Mouse (Mus musculus) neural tube, embryonic 14.5 days (tissue): ENCODE data around the gene Eno4. TPM values are rescaled to one million over a fixed set of nuclear protein-coding genes. Genes with fewer than 3 reads are reported as not detected.
"Not testable (repeated sequence)": the region's sequence is repeated elsewhere in the genome, so short reads cannot be mapped to it uniquely, and the experiment has no call there.

ENCODE experiments used
- ATAC-seq: fragments of 200-750 bp; cut with Nextera tagmentation; 2 replicates; pipeline ENCODE4 v1.8.0; 2017; ENCODE audit warnings: low read depth, mild to moderate bottlenecking, moderate TSS enrichment, moderate library complexity
- H3K27ac ChIP-seq: fragments of 300-500 bp; sonication (generic); 2 replicates; pipeline ENCODE4 v1.5.1; 2014; ENCODE audit warnings: low read depth, mild to moderate bottlenecking, control low read depth, low read length, moderate library complexity, mixed read lengths
- H3K27me3 ChIP-seq: fragments of 300-500 bp; sonication (generic); 2 replicates; pipeline ENCODE4 v1.6.1; 2014; ENCODE audit warnings: low read length; ENCODE audit not compliant: control insufficient read depth, insufficient read depth
- H3K36me3 ChIP-seq: fragments of 300-500 bp; sonication (generic); 2 replicates; pipeline ENCODE4 v1.6.1; 2014; ENCODE audit warnings: low read length, mixed read lengths; ENCODE audit not compliant: control insufficient read depth, insufficient read depth
- H3K4me1 ChIP-seq: fragments of 300-500 bp; sonication (generic); 2 replicates; pipeline ENCODE4 v1.6.1; 2014; ENCODE audit warnings: low read length; ENCODE audit not compliant: control insufficient read depth, insufficient read depth
- H3K4me2 ChIP-seq: fragments of 300-500 bp; sonication (generic); 2 replicates; pipeline ENCODE4 v1.6.1; 2014; ENCODE audit warnings: mild to moderate bottlenecking, low read depth, low read length, control low read depth
- H3K4me3 ChIP-seq: fragments of 300-500 bp; sonication (generic); 2 replicates; pipeline ENCODE4 v1.5.1; 2014; ENCODE audit warnings: low read depth, low read length, control low read depth, mixed read lengths
- H3K9ac ChIP-seq: fragments of 300-500 bp; sonication (generic); replicated peaks from 2 replicates; pipeline ENCODE4 v1.6.1; 2014; ENCODE audit warnings: low read depth, mild to moderate bottlenecking, control low read depth, low read length, mixed read lengths
- H3K9me3 ChIP-seq: fragments of 300-500 bp; sonication (generic); 2 replicates; pipeline ENCODE4 v1.6.1; 2016; ENCODE audit warnings: low read length; ENCODE audit not compliant: control insufficient read depth
- WGBS: fragments of 180-500 bp; shearing (Covaris S2); extraction: QIAGEN DNeasy Blood & Tissue Kit; methylation state at CpG from one replicate; pipeline ENCODE4 v1.1.7; 2014; 5-methylcytosine and 5-hydroxymethylcytosine counted together
- polyA plus RNA-seq: library from polyadenylated mRNA; unstranded; fragments of >200 nt; fragmentation: Nextera tagmentation; extraction: Ambion mirVana; gene quantifications from 2 replicates; pipeline ENCODE4 v1.2.1, GENCODE M21; 2014

Gene Eno4
- polyA plus RNA-seq = 0.93 and 1.2 TPM in 2 replicates

GRCm38 (mm10) chr19:58942841-58943828 lies at the start of gene Eno4, which contains the start of gene Hspa12a:
Eno4 (plus strand) TSS chr19:58943425.
Hspa12a (minus strand) TSS chr19:58943654.
- Histone ChIP-seq H3K4me2 (peak within 1 kb of the TSS; percentile 94), H3K9me3 (no peaks in the 10 kb centered on the region), H3K27me3 (no peaks in the 10 kb centered on the region), H3K9ac (peak within 1 kb of the TSS; percentile 74), H3K4me3 (peak within 1 kb of the TSS; percentile 62), H3K27ac (peak within 1 kb of the TSS; percentile 58), H3K4me1 (peaks cover 9% of the 10 kb centered on the region), H3K36me3 (no peaks in the 10 kb centered on the region)
- under 1% methylated on average over 64 of the region's 65 CpGs for WGBS
- peak; percentile 97 for ATAC-seq

GRCm38 (mm10) chr19:58896216-58896615 lies 47.0 kb upstream of the Eno4 start:
- Histone ChIP-seq H3K27me3 (no peaks in the 10 kb centered on the region), H3K4me1 (no peaks in the 10 kb centered on the region), H3K4me3 (no peak overlapping the region), H3K9me3 (no peaks in the 10 kb centered on the region), H3K9ac (no peak overlapping the region), H3K4me2 (no peak overlapping the region), H3K27ac (no peak overlapping the region), H3K36me3 (no peaks in the 10 kb centered on the region)
- WGBS = 75% methylated on average over 3 of the region's 3 CpGs
- no peak for ATAC-seq

- not testable (repeated sequence) for ATAC-seq, H3K4me1 ChIP-seq, H3K9ac ChIP-seq, H3K27ac ChIP-seq, H3K4me2 ChIP-seq, H3K27me3 ChIP-seq, H3K36me3 ChIP-seq, H3K4me3 ChIP-seq, H3K9me3 ChIP-seq
- WGBS = 87% methylated on average over 10 of the region's 10 CpGs
Measured at GRCm38 (mm10) chr19:58900471-58900870, 42.8 kb upstream of the Eno4 start.

GRCm38 (mm10) chr19:58903079-58903898 lies 39.9 kb upstream of the Eno4 start:
- ATAC-seq = peak; percentile 31; the same call in 1 of the 2 replicates
- Histone ChIP-seq H3K4me3 (no peak overlapping the region), H3K36me3 (no peaks in the 10 kb centered on the region), H3K4me2 (peak overlapping the region; percentile 42), H3K9me3 (no peaks in the 10 kb centered on the region), H3K27ac (no peak overlapping the region), H3K27me3 (no peaks in the 10 kb centered on the region), H3K4me1 (no peaks in the 10 kb centered on the region), H3K9ac (0 out of 2 replicates have a peak overlapping the region, but pooled peaks have one; percentile 2)
- 60% methylated on average over 7 of the region's 7 CpGs for WGBS

- Histone ChIP-seq H3K9me3 (no peaks in the 10 kb centered on the region), H3K9ac (0 out of 2 replicates have a peak overlapping the region, but pooled peaks have one; percentile 2), H3K4me2 (peak overlapping the region; percentile 42), H3K36me3 (no peaks in the 10 kb centered on the region), H3K27me3 (no peaks in the 10 kb centered on the region), H3K4me3 (no peak overlapping the region), H3K27ac (no peak overlapping the region), H3K4me1 (no peaks in the 10 kb centered on the region)
- peak; percentile 60; the same call in 1 of the 2 replicates for ATAC-seq
- WGBS = under 1% methylated on average over 11 of the region's 11 CpGs
Measured at GRCm38 (mm10) chr19:58903899-58904327, 39.3 kb upstream of the Eno4 start.

GRCm38 (mm10) chr19:58906685-58907084 lies 36.5 kb upstream of the Eno4 start:
- Histone ChIP-seq H3K9ac (no peak overlapping the region), H3K4me1 (no peaks in the 10 kb centered on the region), H3K36me3 (no peaks in the 10 kb centered on the region), H3K4me2 (no peak overlapping the region), H3K9me3 (no peaks in the 10 kb centered on the region), H3K27ac (no peak overlapping the region), H3K27me3 (no peaks in the 10 kb centered on the region), H3K4me3 (no peak overlapping the region)
- ATAC-seq = no peak
- 50% methylated on average over 9 of the region's 9 CpGs for WGBS

GRCm38 (mm10) chr19:58908018-58908417 lies 35.2 kb upstream of the Eno4 start:
- Histone ChIP-seq H3K9ac (no peak overlapping the region), H3K4me1 (no peaks in the 10 kb centered on the region), H3K36me3 (no peaks in the 10 kb centered on the region), H3K4me2 (no peak overlapping the region), H3K9me3 (no peaks in the 10 kb centered on the region), H3K4me3 (no peak overlapping the region), H3K27ac (no peak overlapping the region), H3K27me3 (no peaks in the 10 kb centered on the region)
- 80% methylated on average over 10 of the region's 10 CpGs for WGBS
- no peak for ATAC-seq

- 3% methylated on average over 11 of the region's 11 CpGs for WGBS
- Histone ChIP-seq H3K27ac (no peak overlapping the region), H3K36me3 (no peaks in the 10 kb centered on the region), H3K9ac (peak overlapping the region; percentile 39; the same call in 1 of the 2 replicates), H3K4me1 (no peaks in the 10 kb centered on the region), H3K27me3 (no peaks in the 10 kb centered on the region), H3K9me3 (no peaks in the 10 kb centered on the region), H3K4me3 (peak overlapping the region; percentile 20), H3K4me2 (peak overlapping the region; percentile 45)
- ATAC-seq = peak; percentile 57; the same call in 1 of the 2 replicates
Measured at GRCm38 (mm10) chr19:58910941-58911368, 32.3 kb upstream of the Eno4 start.
